Mouse (Mus musculus): ENCODE measurements around the gene Caskin2. TPM values are rescaled to one million over a fixed set of nuclear protein-coding genes. Genes with fewer than 3 reads are reported as not detected.
"Not testable (repeated sequence)": the region's sequence is repeated elsewhere in the genome, so short reads cannot be mapped to it uniquely, and the experiment has no call there.

Gene Caskin2
- total RNA-seq, 1 experiment = 10.5 TPM

DNA sequence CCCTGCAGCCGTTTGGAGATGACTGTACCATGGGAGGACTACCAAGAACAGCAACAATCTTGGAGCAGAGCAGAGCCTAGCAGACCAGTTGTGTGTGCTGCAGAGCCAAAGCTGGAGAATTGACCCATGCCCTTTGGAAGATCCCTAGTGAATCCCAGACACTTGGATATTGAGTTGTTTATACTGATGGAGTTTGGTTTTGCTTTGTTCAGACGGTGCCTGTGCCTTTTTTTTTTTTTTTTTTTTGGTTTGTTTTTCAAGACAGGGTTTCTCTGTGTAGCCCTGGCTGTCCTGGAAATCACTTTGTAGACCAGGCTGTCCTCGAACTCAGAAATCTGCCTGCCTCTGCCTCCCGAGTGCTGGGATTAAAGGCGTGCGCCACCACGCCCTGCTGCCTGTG lies 51.3 kb downstream of the Caskin2 start:
- H3K36me3 ChIP-seq (ENCODE audit: control insufficient read depth, insufficient read depth, low read length, poor library complexity, severe bottlenecking); H3K4me3 ChIP-seq (ENCODE audit: insufficient read depth in 1 of 2, low read depth in 1 of 2, low read length in 2 of 2, poor library complexity in 1 of 2, severe bottlenecking in 1 of 2); H3K9ac ChIP-seq (ENCODE audit: insufficient read depth, low read depth, low read length, poor library complexity, severe bottlenecking); in situ Hi-C loops (cut with MboI; ENCODE audit: low sequenced_read_pairs in 2 of 2, unreplicated experiment in 2 of 2); H3K27ac ChIP-seq (ENCODE audit: insufficient read depth, low read depth, low read length, poor library complexity, severe bottlenecking); H3K9me3 ChIP-seq (ENCODE audit: control insufficient read depth, insufficient read depth, low read depth, low read length); DNase-seq (ENCODE audit: low read depth, low spot score); H3K4me1 ChIP-seq (ENCODE audit: control insufficient read depth in 2 of 2, insufficient read depth in 2 of 2, low read length in 2 of 2, poor library complexity in 1 of 2): not testable (repeated sequence)
- TF ChIP-seq ZNF384 (IDR thresholded peaks at IDR 0.05; ENCODE audit: low read depth, low read length) = peak; percentile 69; the same call in 1 of the 2 replicates

DNA sequence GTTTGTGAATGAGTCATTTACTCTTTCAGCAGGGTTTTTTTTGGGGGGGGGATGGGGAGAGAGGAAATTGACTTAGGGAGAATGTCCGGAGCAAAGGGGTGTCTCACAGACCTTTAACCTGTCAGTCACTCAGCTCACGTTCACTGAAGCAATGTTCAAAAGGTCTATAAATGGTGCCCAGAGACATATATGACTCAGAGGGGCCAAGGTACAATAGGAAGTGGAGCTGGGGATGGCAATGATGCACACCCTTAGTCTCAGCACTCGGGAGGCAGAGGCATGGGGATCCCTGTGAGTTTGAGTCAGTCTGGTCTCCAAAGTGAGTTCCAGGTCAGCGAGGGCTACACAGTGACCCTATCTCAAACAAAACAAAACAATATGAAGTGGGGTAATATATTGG lies 60.0 kb downstream of the Caskin2 start:
- no peak for DNase-seq (ENCODE audit: low read depth, low spot score)
- Histone ChIP-seq H3K4me1 (ENCODE audit: control insufficient read depth in 2 of 2, insufficient read depth in 2 of 2, low read length in 2 of 2, poor library complexity in 1 of 2) (no peaks in the 10 kb centered on the region), H3K9ac (ENCODE audit: insufficient read depth, low read depth, low read length, poor library complexity, severe bottlenecking) (no peak overlapping the region), H3K27ac (ENCODE audit: insufficient read depth, low read depth, low read length, poor library complexity, severe bottlenecking) (no peak overlapping the region), H3K9me3 (ENCODE audit: control insufficient read depth, insufficient read depth, low read depth, low read length) (no peaks in the 10 kb centered on the region), H3K4me3 (ENCODE audit: insufficient read depth in 1 of 2, low read depth in 1 of 2, low read length in 2 of 2, poor library complexity in 1 of 2, severe bottlenecking in 1 of 2) (no peak overlapping the region), H3K36me3 (ENCODE audit: control insufficient read depth, insufficient read depth, low read length, poor library complexity, severe bottlenecking) (no peaks in the 10 kb centered on the region)
- in situ Hi-C loops (cut with MboI; ENCODE audit: low sequenced_read_pairs in 2 of 2, unreplicated experiment in 2 of 2) = no loop called here
- TF ChIP-seq ZC3H11A (IDR thresholded peaks at IDR 0.05; ENCODE audit: borderline replicate concordance, low read depth, low read length) (no peak), HCFC1 (IDR thresholded peaks at IDR 0.05; ENCODE audit: borderline replicate concordance, insufficient read depth, low read length) (no peak), MAFK (IDR thresholded peaks at IDR 0.05; ENCODE audit: insufficient read depth, low read depth, low read length) (no peak), ZNF384 (IDR thresholded peaks at IDR 0.05; ENCODE audit: low read depth, low read length) (no peak), CHD2 (IDR thresholded peaks at IDR 0.05; ENCODE audit: low read depth, low read length) (no peak)

DNA sequence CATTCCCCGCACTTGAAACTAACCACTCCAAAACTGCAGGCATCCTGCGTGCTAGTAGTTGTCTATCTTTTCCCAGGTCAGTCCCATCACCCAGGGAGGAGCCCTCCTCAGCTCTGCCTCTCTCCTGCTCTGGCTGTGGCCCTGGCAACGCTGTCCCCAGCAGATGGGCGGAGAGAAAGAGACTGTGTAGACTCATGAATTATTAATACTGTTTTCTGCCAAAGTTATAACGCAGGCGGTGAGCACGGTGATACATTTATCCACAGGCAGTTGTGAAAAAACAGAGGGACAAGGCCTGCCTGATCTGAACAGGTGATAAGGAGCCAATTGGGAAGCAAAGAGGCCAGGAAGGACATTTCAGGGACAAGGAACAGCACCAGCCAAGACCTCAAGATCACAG lies 60.8 kb downstream of the Caskin2 start:
- peak overlapping the region; percentile 8 to 42; a peak in 2 of 4 replicates for H3K4me3 ChIP-seq (ENCODE audit: insufficient read depth in 1 of 2, low read depth in 1 of 2, low read length in 2 of 2, poor library complexity in 1 of 2, severe bottlenecking in 1 of 2)
- H3K9me3 ChIP-seq (ENCODE audit: control insufficient read depth, insufficient read depth, low read depth, low read length) = no peaks in the 10 kb centered on the region
- no peak for DNase-seq (ENCODE audit: low read depth, low spot score)
- no peak overlapping the region for H3K9ac ChIP-seq (ENCODE audit: insufficient read depth, low read depth, low read length, poor library complexity, severe bottlenecking)
- H3K4me1 ChIP-seq (ENCODE audit: control insufficient read depth in 2 of 2, insufficient read depth in 2 of 2, low read length in 2 of 2, poor library complexity in 1 of 2) = peaks cover under 1 to 3% of the 10 kb centered on the region in 2 experiments; a peak in 2 of 4 replicates
- in situ Hi-C loops (cut with MboI; ENCODE audit: low sequenced_read_pairs in 2 of 2, unreplicated experiment in 2 of 2) = no loop called here
- TF ChIP-seq ZNF384 (IDR thresholded peaks at IDR 0.05; ENCODE audit: low read depth, low read length) = no peak
- no peak for TF ChIP-seq MAFK (IDR thresholded peaks at IDR 0.05; ENCODE audit: insufficient read depth, low read depth, low read length)
- TF ChIP-seq CHD2 (IDR thresholded peaks at IDR 0.05; ENCODE audit: low read depth, low read length) = no peak
- TF ChIP-seq ZC3H11A (IDR thresholded peaks at IDR 0.05; ENCODE audit: borderline replicate concordance, low read depth, low read length) = no peak
- no peak for TF ChIP-seq HCFC1 (IDR thresholded peaks at IDR 0.05; ENCODE audit: borderline replicate concordance, insufficient read depth, low read length)
- no peaks in the 10 kb centered on the region for H3K36me3 ChIP-seq (ENCODE audit: control insufficient read depth, insufficient read depth, low read length, poor library complexity, severe bottlenecking)
- no peak overlapping the region for H3K27ac ChIP-seq (ENCODE audit: insufficient read depth, low read depth, low read length, poor library complexity, severe bottlenecking)

DNA sequence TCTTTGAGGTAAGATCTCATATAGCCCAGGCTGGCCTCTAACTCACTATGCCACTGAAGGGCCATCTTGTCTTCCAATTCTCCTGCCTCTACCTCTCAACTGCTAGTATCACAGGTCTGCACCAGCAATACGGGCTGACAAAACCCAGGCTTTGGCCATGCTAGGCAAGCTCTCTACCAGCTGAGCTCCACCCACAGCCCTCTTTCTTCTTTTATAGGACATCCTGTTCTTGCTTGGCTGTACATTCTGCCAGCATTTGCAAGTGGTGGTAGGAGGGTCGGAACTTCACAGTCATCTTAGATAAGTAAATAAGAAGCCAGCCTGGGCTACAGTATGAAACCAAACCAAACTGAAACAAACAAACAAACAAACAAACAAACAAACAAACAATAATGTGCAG lies 61.7 kb downstream of the Caskin2 start:
- no peak for DNase-seq (ENCODE audit: low read depth, low spot score)
- peaks cover 4% of the 10 kb centered on the region in 2 experiments; a peak in 3 of 4 replicates for H3K4me1 ChIP-seq (ENCODE audit: control insufficient read depth in 2 of 2, insufficient read depth in 2 of 2, low read length in 2 of 2, poor library complexity in 1 of 2)
- no peak overlapping the region for H3K9ac ChIP-seq (ENCODE audit: insufficient read depth, low read depth, low read length, poor library complexity, severe bottlenecking)
- H3K4me3 ChIP-seq (ENCODE audit: insufficient read depth in 1 of 2, low read depth in 1 of 2, low read length in 2 of 2, poor library complexity in 1 of 2, severe bottlenecking in 1 of 2) = no peak overlapping the region
- no peak for TF ChIP-seq ZNF384 (IDR thresholded peaks at IDR 0.05; ENCODE audit: low read depth, low read length)
- TF ChIP-seq ZC3H11A (IDR thresholded peaks at IDR 0.05; ENCODE audit: borderline replicate concordance, low read depth, low read length) = no peak
- no peak for TF ChIP-seq MAFK (IDR thresholded peaks at IDR 0.05; ENCODE audit: insufficient read depth, low read depth, low read length)
- TF ChIP-seq HCFC1 (IDR thresholded peaks at IDR 0.05; ENCODE audit: borderline replicate concordance, insufficient read depth, low read length) = no peak
- no peak for TF ChIP-seq CHD2 (IDR thresholded peaks at IDR 0.05; ENCODE audit: low read depth, low read length)
- H3K27ac ChIP-seq (ENCODE audit: insufficient read depth, low read depth, low read length, poor library complexity, severe bottlenecking) = no peak overlapping the region
- no peaks in the 10 kb centered on the region for H3K36me3 ChIP-seq (ENCODE audit: control insufficient read depth, insufficient read depth, low read length, poor library complexity, severe bottlenecking)
- in situ Hi-C loops (cut with MboI; ENCODE audit: low sequenced_read_pairs in 2 of 2, unreplicated experiment in 2 of 2) = no loop called here
- H3K9me3 ChIP-seq (ENCODE audit: control insufficient read depth, insufficient read depth, low read depth, low read length) = no peaks in the 10 kb centered on the region

DNA sequence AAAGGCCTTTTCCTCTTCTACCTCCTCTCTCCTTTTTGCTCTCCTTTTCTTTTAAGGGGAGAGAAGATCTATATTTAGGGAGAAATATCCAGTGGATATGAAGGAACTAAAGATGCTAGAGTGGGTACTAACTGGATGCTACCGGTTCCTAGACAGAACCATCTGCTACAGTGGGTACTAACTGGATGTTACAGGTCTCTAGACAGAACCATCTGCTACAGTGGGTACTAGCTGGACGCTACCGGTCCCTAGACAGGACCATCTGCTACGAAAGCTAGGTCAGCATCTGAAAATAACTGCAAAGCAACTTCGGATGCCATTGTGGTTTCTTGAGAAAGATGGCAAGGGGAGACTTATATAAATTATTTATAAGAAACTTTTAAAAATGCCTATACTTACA lies 63.6 kb downstream of the Caskin2 start:
- peaks cover 4% of the 10 kb centered on the region in 2 experiments; a peak in 3 of 4 replicates for H3K4me1 ChIP-seq (ENCODE audit: control insufficient read depth in 2 of 2, insufficient read depth in 2 of 2, low read length in 2 of 2, poor library complexity in 1 of 2)
- no peak for DNase-seq (ENCODE audit: low read depth, low spot score)
- no peak for TF ChIP-seq ZNF384 (IDR thresholded peaks at IDR 0.05; ENCODE audit: low read depth, low read length)
- TF ChIP-seq CHD2 (IDR thresholded peaks at IDR 0.05; ENCODE audit: low read depth, low read length) = no peak
- no peak for TF ChIP-seq HCFC1 (IDR thresholded peaks at IDR 0.05; ENCODE audit: borderline replicate concordance, insufficient read depth, low read length)
- TF ChIP-seq MAFK (IDR thresholded peaks at IDR 0.05; ENCODE audit: insufficient read depth, low read depth, low read length) = no peak
- no peak for TF ChIP-seq ZC3H11A (IDR thresholded peaks at IDR 0.05; ENCODE audit: borderline replicate concordance, low read depth, low read length)
- in situ Hi-C loops (cut with MboI; ENCODE audit: low sequenced_read_pairs in 2 of 2, unreplicated experiment in 2 of 2) = no loop called here
- H3K4me3 ChIP-seq (ENCODE audit: insufficient read depth in 1 of 2, low read depth in 1 of 2, low read length in 2 of 2, poor library complexity in 1 of 2, severe bottlenecking in 1 of 2) = no peak overlapping the region
- no peak overlapping the region for H3K9ac ChIP-seq (ENCODE audit: insufficient read depth, low read depth, low read length, poor library complexity, severe bottlenecking)
- no peak overlapping the region for H3K27ac ChIP-seq (ENCODE audit: insufficient read depth, low read depth, low read length, poor library complexity, severe bottlenecking)
- no peaks in the 10 kb centered on the region for H3K9me3 ChIP-seq (ENCODE audit: control insufficient read depth, insufficient read depth, low read depth, low read length)
- H3K36me3 ChIP-seq (ENCODE audit: control insufficient read depth, insufficient read depth, low read length, poor library complexity, severe bottlenecking) = no peaks in the 10 kb centered on the region

Other genes starting within 250 kb of the Caskin2 start
- gene Nup85, start 249.2 kb downstream of the Caskin2 start, total RNA-seq (2012; rRNA removed) = 279 and 312 TPM in 2 replicates
- 51.6 and 74.9 TPM in 2 replicates for gene Mrps7, start 209.7 kb downstream of the Caskin2 start, total RNA-seq (2012; rRNA removed)
- 31.7 and 39.7 TPM in 2 replicates for gene Gga3, start 209.6 kb downstream of the Caskin2 start, total RNA-seq (2012; rRNA removed)
- 63.8 and 85.6 TPM in 2 replicates for gene Mif4gd, start 200.7 kb downstream of the Caskin2 start, total RNA-seq (2012; rRNA removed)
- 22.6 and 23.6 TPM in 2 replicates for gene Slc25a19, start 185.3 kb downstream of the Caskin2 start, total RNA-seq (2012; rRNA removed)
- gene Grb2, start 105.0 kb downstream of the Caskin2 start, total RNA-seq (2012; rRNA removed) = 16.3 and 24.4 TPM in 2 replicates
- 17.7 and 32.1 TPM in 2 replicates for gene Tmem94, start 48.2 kb downstream of the Caskin2 start, total RNA-seq (2012; rRNA removed)
- gene Tsen54, start 1.1 kb upstream of the Caskin2 start, total RNA-seq (2012; rRNA removed) = 63.6 and 64.4 TPM in 2 replicates
- 96.5 and 145 TPM in 2 replicates for gene Llgl2, start 10.4 kb upstream of the Caskin2 start, total RNA-seq (2012; rRNA removed)
- 4.6 and 7.7 TPM in 2 replicates for gene Myo15b, start 44.8 kb upstream of the Caskin2 start, total RNA-seq (2012; rRNA removed)
- gene Smim5, start 86.3 kb upstream of the Caskin2 start, total RNA-seq (2012; rRNA removed) = 0.67 TPM in 1 of 2 replicates, not detected in the other
- 0.45 TPM in 1 of 2 replicates, not detected in the other for gene Smim6, start 98.4 kb upstream of the Caskin2 start, total RNA-seq (2012; rRNA removed)
- 52.1 and 63.5 TPM in 2 replicates for gene Sap30bp, start 119.6 kb upstream of the Caskin2 start, total RNA-seq (2012; rRNA removed)
- gene Recql5, start 119.8 kb upstream of the Caskin2 start, total RNA-seq (2012; rRNA removed) = 28.0 and 40.8 TPM in 2 replicates
- 9.6 and 26.3 TPM in 2 replicates for gene Itgb4, start 161.1 kb upstream of the Caskin2 start, total RNA-seq (2012; rRNA removed)
- 144 and 195 TPM in 2 replicates for gene Galk1, start 199.1 kb upstream of the Caskin2 start, total RNA-seq (2012; rRNA removed)
- 504 and 729 TPM in 2 replicates for gene H3f3b, start 214.3 kb upstream of the Caskin2 start, total RNA-seq (2012; rRNA removed)
- 32.5 and 39.6 TPM in 2 replicates for gene Unk, start 216.7 kb upstream of the Caskin2 start, total RNA-seq (2012; rRNA removed)